Mouse (Mus musculus): ENCODE results near the gene Ptprn2. TPM values are rescaled to one million over a fixed set of nuclear protein-coding genes. Genes with fewer than 3 reads are reported as not detected.
"Not testable (repeated sequence)": the region's sequence is repeated elsewhere in the genome, so short reads cannot be mapped to it uniquely, and the experiment has no call there.

The Ptprn2 gene
- total RNA-seq, 4 experiments from 2014 or later: 314 to 341 (median 329) TPM

- not testable (repeated sequence) for DNase-seq (ENCODE audit: low spot score in 2 of 2)
Observed at GRCm38 (mm10) chr12:116513788-116514187, 28.3 kb downstream of the Ptprn2 start.

GRCm38 (mm10) chr12:116515824-116516223 is 30.3 kb downstream of the Ptprn2 start:
- DNase-seq (ENCODE audit: low spot score in 2 of 2): no peak

- DNase-seq (ENCODE audit: low spot score in 2 of 2): no peak
Observed at GRCm38 (mm10) chr12:116528861-116529260, 43.3 kb downstream of the Ptprn2 start.

GRCm38 (mm10) chr12:116533281-116533680 is 47.8 kb downstream of the Ptprn2 start:
- no peak for DNase-seq (ENCODE audit: low spot score in 2 of 2)

- DNase-seq (ENCODE audit: low spot score in 2 of 2): no peak
Observed at GRCm38 (mm10) chr12:116539305-116539704, 53.8 kb downstream of the Ptprn2 start.

- no peak for DNase-seq (ENCODE audit: low spot score in 2 of 2)
Observed at GRCm38 (mm10) chr12:116540608-116541007, 55.1 kb downstream of the Ptprn2 start.

- peak in 1 of 2 experiments; percentile 52 for DNase-seq (ENCODE audit: low spot score in 2 of 2)
Observed at GRCm38 (mm10) chr12:116550031-116550430, 64.5 kb downstream of the Ptprn2 start.

GRCm38 (mm10) chr12:116551516-116551915 is 66.0 kb downstream of the Ptprn2 start:
- DNase-seq (ENCODE audit: low spot score in 2 of 2): no peak

GRCm38 (mm10) chr12:116552306-116552705 is 66.8 kb downstream of the Ptprn2 start:
- no peak for DNase-seq (ENCODE audit: low spot score in 2 of 2)

GRCm38 (mm10) chr12:116553361-116553760 is 67.8 kb downstream of the Ptprn2 start:
- DNase-seq (ENCODE audit: low spot score in 2 of 2): no peak

- DNase-seq (ENCODE audit: low spot score in 2 of 2): no peak
Observed at GRCm38 (mm10) chr12:116555964-116556363, 70.4 kb downstream of the Ptprn2 start.

- no peak for DNase-seq (ENCODE audit: low spot score in 2 of 2)
Observed at GRCm38 (mm10) chr12:116564441-116564840, 78.9 kb downstream of the Ptprn2 start.

GRCm38 (mm10) chr12:116566672-116567071 is 81.2 kb downstream of the Ptprn2 start:
- DNase-seq (ENCODE audit: low spot score in 2 of 2): no peak

- no peak for DNase-seq (ENCODE audit: low spot score in 2 of 2)
Observed at GRCm38 (mm10) chr12:116567170-116567569, 81.7 kb downstream of the Ptprn2 start.

- DNase-seq (ENCODE audit: low spot score in 2 of 2): no peak
Observed at GRCm38 (mm10) chr12:116569568-116569967, 84.0 kb downstream of the Ptprn2 start.

- DNase-seq (ENCODE audit: low spot score in 2 of 2): no peak
Observed at GRCm38 (mm10) chr12:116574102-116574501, 88.6 kb downstream of the Ptprn2 start.

- DNase-seq (ENCODE audit: low spot score in 2 of 2): no peak
Observed at GRCm38 (mm10) chr12:116574720-116575119, 89.2 kb downstream of the Ptprn2 start.

- DNase-seq (ENCODE audit: low spot score in 2 of 2): not testable (repeated sequence)
Observed at GRCm38 (mm10) chr12:116577917-116578316, 92.4 kb downstream of the Ptprn2 start.

GRCm38 (mm10) chr12:116580827-116581544 is 95.5 kb downstream of the Ptprn2 start:
- no peak for DNase-seq (ENCODE audit: low spot score in 2 of 2)

GRCm38 (mm10) chr12:116581864-116582263 is 96.3 kb downstream of the Ptprn2 start:
- peak in 1 of 2 experiments; percentile 63 for DNase-seq (ENCODE audit: low spot score in 2 of 2)

- DNase-seq (ENCODE audit: low spot score in 2 of 2): no peak
Observed at GRCm38 (mm10) chr12:116582829-116583228, 97.3 kb downstream of the Ptprn2 start.

GRCm38 (mm10) chr12:116585001-116585400 is 99.5 kb downstream of the Ptprn2 start:
- DNase-seq (ENCODE audit: low spot score in 2 of 2): peak in 1 of 2 experiments; percentile 76

GRCm38 (mm10) chr12:116586167-116586566 is 100.6 kb downstream of the Ptprn2 start:
- DNase-seq (ENCODE audit: low spot score in 2 of 2): no peak
